ENCODE assay signal across 8 mouse cellular contexts in the genomic region with DNA sequence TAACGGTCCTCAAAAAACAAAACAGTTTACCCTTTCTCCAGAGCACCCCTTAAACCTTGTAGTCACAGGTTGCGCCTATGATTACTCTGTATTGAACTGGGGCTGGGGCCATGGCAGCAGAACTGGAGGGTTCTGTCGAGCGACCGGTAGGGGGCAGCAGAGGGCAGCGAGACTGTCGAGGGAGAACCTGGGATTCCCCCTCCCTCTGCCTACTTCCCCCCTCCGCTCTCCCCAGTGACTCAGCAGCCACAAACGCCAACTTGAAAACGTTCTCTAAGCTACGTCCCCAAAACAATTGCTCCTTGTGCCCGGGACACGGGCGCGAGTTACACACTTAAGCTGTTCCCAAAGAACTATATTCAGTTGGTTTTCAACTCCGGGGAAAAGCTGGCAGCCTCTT. TPM values are rescaled to one million over a fixed set of nuclear protein-coding genes. Genes with fewer than 3 reads are reported as not detected.
DNase-seq lines count a peak whose midpoint lies in the region; ATAC-seq and TF ChIP-seq lines count a peak whose summit lies in the region.

No protein-coding gene starts in this region.

- no peak for TF ChIP-seq POLR2A in MEL (IDR thresholded peaks at IDR 0.05; ENCODE audit: control insufficient read depth in 1 of 2, insufficient read depth in 1 of 2, low read depth in 1 of 2, low read length in 2 of 2, poor library complexity in 1 of 2)
- no peak for TF ChIP-seq POLR2A in cerebellum, adult 2 months (IDR thresholded peaks at IDR 0.05; ENCODE audit: borderline replicate concordance, insufficient read depth, low read length)
- TF ChIP-seq POLR2A in thymus, adult 2 months (IDR thresholded peaks at IDR 0.05; ENCODE audit: control insufficient read depth, extremely low read depth, insufficient read depth, low read length, poor library complexity), result no peak

- no peaks in the 10 kb centered on the region for H3K27me3 ChIP-seq in MEL (ENCODE audit: control insufficient read depth in 1 of 2, insufficient read depth in 2 of 2, low read length in 2 of 2)
- H3K27me3 ChIP-seq in cerebellum, adult 2 months (ENCODE audit: control insufficient read depth, insufficient read depth, low read length), result peaks cover 1% of the 10 kb centered on the region; the same call in 1 of the 2 replicates
- peaks cover 5% of the 10 kb centered on the region; the same call in 1 of the 2 replicates for H3K27me3 ChIP-seq in lung, embryonic 15.5 days
- no peaks in the 10 kb centered on the region for H3K27me3 ChIP-seq in thymus, adult 2 months (ENCODE audit: control insufficient read depth, insufficient read depth, low read length)

- WGBS in cerebellum, adult 2 months, result 2% methylated on average over 16 of the region's 16 CpGs
- under 1% methylated on average over 16 of the region's 16 CpGs for WGBS in lung, embryonic 15.5 days
- 2% methylated on average over 16 of the region's 16 CpGs for WGBS in thymus, adult 2 months

- peaks cover 0 to 16% of the 10 kb centered on the region in 2 experiments; a peak in 2 of 4 replicates for H3K4me1 ChIP-seq in MEL (ENCODE audit: control insufficient read depth in 1 of 2, insufficient read depth in 2 of 2, low read length in 2 of 2)
- no peaks in the 10 kb centered on the region for H3K4me1 ChIP-seq in cerebellum, adult 2 months (ENCODE audit: control insufficient read depth, insufficient read depth, low read length)
- peaks cover 29% of the 10 kb centered on the region for H3K4me1 ChIP-seq in lung, embryonic 15.5 days
- H3K4me1 ChIP-seq in thymus, adult 2 months (replicated peaks; ENCODE audit: control insufficient read depth, insufficient read depth, low read length), result peaks cover 6% of the 10 kb centered on the region

- TF ChIP-seq EP300 in MEL (IDR thresholded peaks at IDR 0.05; ENCODE audit: low read depth in 1 of 2, low read length in 2 of 2), result no peak

- H3K9me3 ChIP-seq in MEL (replicated peaks; ENCODE audit: insufficient read depth, low read length), result no peaks in the 10 kb centered on the region
- no peaks in the 10 kb centered on the region for H3K9me3 ChIP-seq in lung, embryonic 15.5 days

- H3K36me3 ChIP-seq in MEL (ENCODE audit: control insufficient read depth in 1 of 2, insufficient read depth in 2 of 2, low read length in 2 of 2), result peaks cover 0 to 3% of the 10 kb centered on the region in 2 experiments; a peak in 2 of 4 replicates
- H3K36me3 ChIP-seq in lung, embryonic 15.5 days, result no peaks in the 10 kb centered on the region
- H3K36me3 ChIP-seq in thymus, adult 2 months (ENCODE audit: control insufficient read depth, insufficient read depth, low read length), result no peaks in the 10 kb centered on the region

- TF ChIP-seq CTCF in MEL (IDR thresholded peaks at IDR 0.05 in 2 of 3, conservative IDR thresholded peaks at IDR 0.05 in 1 of 3; ENCODE audit: control insufficient read depth in 1 of 3, insufficient read depth in 1 of 3, low read depth in 2 of 3, low read length in 3 of 3, poor library complexity in 1 of 3, severe bottlenecking in 1 of 3), result peak; percentile 85 to 98 (median 95)
- TF ChIP-seq CTCF in cerebellum, adult 2 months (IDR thresholded peaks at IDR 0.05; ENCODE audit: borderline replicate concordance, insufficient read depth, low read depth, low read length), result peak; percentile 91
- TF ChIP-seq CTCF in thymus, adult 2 months (IDR thresholded peaks at IDR 0.05; ENCODE audit: borderline replicate concordance, control insufficient read depth, extremely low read depth, insufficient read depth, low read length, poor library complexity), result peak; percentile 93

- H3K4me3 ChIP-seq in MEL (ENCODE audit: control insufficient read depth in 1 of 2, insufficient read depth in 1 of 2, low read depth in 2 of 2, low read length in 2 of 2), result peak overlapping the region; percentile 52 to 54
- no peak overlapping the region for H3K4me3 ChIP-seq in cerebellum, adult 2 months (replicated peaks; ENCODE audit: insufficient read depth, low read depth, low read length)
- H3K4me3 ChIP-seq in lung, embryonic 15.5 days, result no peak overlapping the region
- H3K4me3 ChIP-seq in thymus, adult 2 months (ENCODE audit: control insufficient read depth, insufficient read depth, low read length), result no peak overlapping the region

- peak; percentile 80 to 86 for ATAC-seq in hematopoietic stem cell, adult 5-6 weeks (replicated peaks in 1 of 2; ENCODE audit: insufficient read depth in 1 of 2, low FRiP score in 2 of 2, low TSS enrichment in 1 of 2, low read depth in 1 of 2, poor library complexity in 2 of 2, severe bottlenecking in 2 of 2)
- peak; percentile 63; the same call in 1 of the 2 replicates for ATAC-seq in lung, embryonic 15.5 days (ENCODE audit: borderline replicate concordance, extremely low read depth, low FRiP score, low TSS enrichment)

- H3K79me2 ChIP-seq in MEL (ENCODE audit: control insufficient read depth, insufficient read depth, low read length, poor library complexity), result no peaks in the 10 kb centered on the region; the same call in 1 of the 2 replicates

- peak; percentile 80 for TF ChIP-seq RAD21 in MEL (IDR thresholded peaks at IDR 0.05; ENCODE audit: low read depth, low read length)

- H3K4me2 ChIP-seq in lung, embryonic 15.5 days, result peak overlapping the region; percentile 42

- peak overlapping the region; percentile 29; the same call in 1 of the 2 replicates for H3K27ac ChIP-seq in MEL (ENCODE audit: control insufficient read depth, low read depth, low read length)
- H3K27ac ChIP-seq in cerebellum, adult 2 months (ENCODE audit: insufficient read depth, low read length), result no peak overlapping the region
- peak overlapping the region; percentile 39; the same call in 1 of the 2 replicates for H3K27ac ChIP-seq in lung, embryonic 15.5 days
- H3K27ac ChIP-seq in thymus, adult 2 months (ENCODE audit: control insufficient read depth, insufficient read depth, low read length), result no peak overlapping the region

- peak; percentile 90 for DNase-seq in MEL (ENCODE audit: low read depth, low spot score)
- peak; percentile 78 to 86 for DNase-seq in cerebellum, adult 2 months
- DNase-seq in forelimb bud, embryonic 11.5 days (ENCODE audit: low read depth, low spot score), result peak; percentile 92
- DNase-seq in layer of hippocampus, adult 8-10 months (ENCODE audit: low spot score in 2 of 2), result peak; percentile 75 to 81
- peak; percentile 78 for DNase-seq in ovary, adult 18-20 months (ENCODE audit: low spot score)
- peak; percentile 92 for DNase-seq in thymus, adult 2 months

- H3K9ac ChIP-seq in MEL (ENCODE audit: control insufficient read depth, low read depth, low read length, poor library complexity, severe bottlenecking), result peak overlapping the region; percentile 78
- H3K9ac ChIP-seq in lung, embryonic 15.5 days, result no peak overlapping the region

TF ChIP-seq in MEL, 35 proteins besides CTCF, POLR2A, EP300 and RAD21:
- TF ChIP-seq MAZ (IDR thresholded peaks at IDR 0.05; ENCODE audit: low read depth, low read length), result peak; percentile 95
- TF ChIP-seq ZC3H11A (IDR thresholded peaks at IDR 0.05; ENCODE audit: low read depth, low read length), result peak; percentile 56
- peak; percentile 53; the same call in 1 of the 2 replicates for TF ChIP-seq TBP (IDR thresholded peaks at IDR 0.05; ENCODE audit: low read depth, low read length)
- TF ChIP-seq SMC3 (IDR thresholded peaks at IDR 0.05; ENCODE audit: low read depth, low read length), result peak; percentile 80
- no peak for TF ChIP-seq MXI1 (IDR thresholded peaks at IDR 0.05; ENCODE audit: low read depth, low read length)

RNA-seq across cellular contexts. Expression of gene Tcp11, which starts 4.5 kb away (rescaled TPM):
- 0.46 and 0.50 TPM in 2 replicates for total RNA-seq in MEL (2012; rRNA removed)
- polyA plus RNA-seq in MEL (2012; ENCODE audit: insufficient read depth in 1 of 2, insufficient read length in 2 of 2, low read depth in 1 of 2, low replicate concordance in 2 of 2, missing spikeins in 1 of 2), result under 1 TPM in 1 of 2 experiments, not detected in 1; 0.82 TPM
- polyA plus RNA-seq in cerebellum, adult 2 months (2012; rRNA removed), result 0.43 and 0.70 TPM in 2 replicates
- total RNA-seq in hematopoietic stem cell, adult 5-6 weeks (2017), result 2.3 and 3.6 TPM in 2 replicates
- 1 to 10 TPM in 1 of 4 experiments, under 1 TPM in 3; 0.97 to 2.2 (median 0.99) TPM for total RNA-seq in layer of hippocampus, adult 8-10 months (2022)
- polyA plus RNA-seq in lung, embryonic 15.5 days (2015; fragmentation: Nextera tagmentation; extraction: Ambion mirVana), result 3.9 and 4.3 TPM in 2 replicates
- 3.3 and 5.0 TPM in 2 replicates for polyA plus RNA-seq in thymus, adult 2 months (2012; rRNA removed)

RNA-seq across cellular contexts. Expression of gene Scube3, which starts 57.0 kb away (rescaled TPM):
- 0.03 and 0.04 TPM in 2 replicates for total RNA-seq in MEL (2012; rRNA removed)
- polyA plus RNA-seq in MEL (2012; ENCODE audit: insufficient read depth in 1 of 2, insufficient read length in 2 of 2, low read depth in 1 of 2, low replicate concordance in 2 of 2, missing spikeins in 1 of 2), result under 1 TPM in 1 of 2 experiments, not detected in 1; 0.03 TPM
- 1.6 and 1.9 TPM in 2 replicates for polyA plus RNA-seq in cerebellum, adult 2 months (2012; rRNA removed)
- total RNA-seq in hematopoietic stem cell, adult 5-6 weeks (2017), result 3.8 and 10.1 TPM in 2 replicates
- total RNA-seq in layer of hippocampus, adult 8-10 months (2022), result 1 to 10 TPM; 1.1 to 1.3 (median 1.2) TPM
- polyA plus RNA-seq in lung, embryonic 15.5 days (2015; fragmentation: Nextera tagmentation; extraction: Ambion mirVana), result 1.7 and 1.8 TPM in 2 replicates
- 1.6 and 3.0 TPM in 2 replicates for polyA plus RNA-seq in thymus, adult 2 months (2012; rRNA removed)

Comparison
In these comparisons a context has a peak if more than half of its experiments do, and no peak if none do; other contexts are left out.
1. H3K27ac ChIP-seq: peak in MEL (single experiment) and lung, embryonic 15.5 days (single experiment); none in cerebellum, adult 2 months (single experiment) and thymus, adult 2 months (single experiment).
2. H3K4me3 ChIP-seq: peak in MEL (2 of 2); none in cerebellum, adult 2 months (single experiment), lung, embryonic 15.5 days (single experiment) and thymus, adult 2 months (single experiment).
3. Peak in every context shown above with its lines, with median percentiles within 50 percentile points of each other: DNase-seq and CTCF ChIP-seq.